Mouse (Mus musculus): ENCODE data around the gene Lemd2. TPM values are rescaled to one million over a fixed set of nuclear protein-coding genes. Genes with fewer than 3 reads are reported as not detected.

Gene Lemd2
- polyA plus RNA-seq (2015; fragmentation: Nextera tagmentation; extraction: Ambion mirVana): 18.0 and 20.8 TPM in 2 replicates

DNA sequence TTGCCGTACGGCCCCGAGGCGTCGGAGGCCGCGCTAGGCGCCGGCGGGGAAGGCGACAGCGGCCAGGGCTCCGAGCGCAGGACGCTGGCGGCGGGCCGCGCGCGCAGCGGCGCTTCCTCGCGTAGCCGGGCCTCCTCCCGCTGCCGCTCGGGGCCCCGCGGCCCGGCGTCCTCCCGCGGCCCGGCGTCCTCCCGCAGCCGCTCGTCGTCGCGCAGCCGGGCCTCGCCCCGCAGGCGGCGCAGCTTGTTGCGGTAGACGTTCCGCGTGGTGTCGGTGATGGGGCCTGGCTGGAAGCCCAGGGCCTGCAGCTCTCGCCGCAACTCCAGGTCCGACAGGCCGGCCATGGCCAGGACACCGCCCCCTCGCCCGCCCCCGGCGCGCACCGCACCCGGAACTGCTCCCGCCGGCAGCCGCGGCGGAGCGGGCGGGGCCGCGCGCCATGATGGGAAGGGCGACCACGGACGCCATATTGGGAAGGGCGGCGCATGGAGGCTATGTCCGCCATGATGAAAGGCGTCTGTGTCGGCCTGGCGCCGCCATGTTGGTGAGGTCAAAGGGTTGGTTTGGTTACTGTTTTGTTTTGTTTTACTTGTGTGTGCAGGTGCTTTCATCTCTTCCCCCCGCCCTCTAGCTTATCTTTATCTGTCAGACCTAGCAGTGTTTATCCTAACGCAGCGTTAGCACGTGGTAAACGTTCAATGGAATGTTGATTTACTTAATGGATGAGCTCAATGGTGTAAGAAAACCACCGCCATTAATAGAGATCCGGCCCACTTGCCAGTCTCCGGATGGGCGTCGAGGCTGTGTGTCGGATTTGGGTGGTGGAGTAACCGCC is at the start of gene Lemd2:
Lemd2 (minus strand) TSS at position 395 of the 835 bp plus-strand sequence.
- H3K4me1 ChIP-seq: peaks cover 20% of the 10 kb centered on the region
- H3K27ac ChIP-seq: peak within 1 kb of the TSS; percentile 93
- peak within 1 kb of the TSS; percentile 98 for H3K9ac ChIP-seq
- no peaks in the 10 kb centered on the region for H3K9me3 ChIP-seq
- H3K36me3 ChIP-seq: peaks cover 33% of the 10 kb centered on the region
- peaks cover 4% of the 10 kb centered on the region; the same call in 1 of the 2 replicates for H3K27me3 ChIP-seq
- peak within 1 kb of the TSS; percentile 86 for H3K4me2 ChIP-seq
- peak; percentile 89 for ATAC-seq (ENCODE audit: insufficient number of reproducible peaks, insufficient read depth, low FRiP score, low TSS enrichment, low read depth)
- H3K4me3 ChIP-seq: peak within 1 kb of the TSS; percentile 95
- WGBS: 6% methylated on average over 64 of the region's 97 CpGs

GRCm38 (mm10) chr17:27251150-27251549 is 46.9 kb upstream of the Lemd2 start:
- Histone ChIP-seq H3K27ac (no peak overlapping the region), H3K9me3 (no peaks in the 10 kb centered on the region), H3K27me3 (peaks cover 1% of the 10 kb centered on the region; the same call in 1 of the 2 replicates), H3K4me2 (no peak overlapping the region), H3K9ac (no peak overlapping the region), H3K4me3 (no peak overlapping the region), H3K36me3 (no peaks in the 10 kb centered on the region), H3K4me1 (no peaks in the 10 kb centered on the region)
- WGBS: 81% methylated on average over 6 of the region's 6 CpGs
- ATAC-seq (ENCODE audit: insufficient number of reproducible peaks, insufficient read depth, low FRiP score, low TSS enrichment, low read depth): no peak

DNA sequence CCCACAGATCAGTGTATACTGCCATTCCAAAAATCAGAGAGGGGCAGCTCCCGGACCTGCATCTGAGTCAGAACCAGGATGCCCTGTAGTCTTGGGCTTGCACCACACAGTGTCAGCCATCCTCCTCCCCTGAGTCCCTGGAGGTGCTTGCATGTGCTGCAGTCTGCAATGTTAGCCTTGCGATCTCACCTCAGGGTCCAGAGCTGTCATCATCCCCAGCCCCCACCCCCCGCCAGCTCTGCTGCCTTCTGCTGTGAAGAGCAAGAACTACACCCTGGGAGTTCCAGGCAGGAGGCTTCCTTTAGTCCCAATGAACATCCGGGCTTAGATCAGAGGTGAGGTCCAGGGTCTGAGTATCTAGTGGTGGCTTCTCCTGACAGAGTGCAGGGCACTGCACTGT is 46.2 kb upstream of the Lemd2 start:
- Histone ChIP-seq H3K9ac (no peak overlapping the region), H3K27me3 (no peaks in the 10 kb centered on the region), H3K27ac (no peak overlapping the region), H3K36me3 (no peaks in the 10 kb centered on the region), H3K4me2 (no peak overlapping the region), H3K9me3 (no peaks in the 10 kb centered on the region), H3K4me3 (no peak overlapping the region), H3K4me1 (no peaks in the 10 kb centered on the region; the same call in 1 of the 2 replicates)
- 25% methylated on average over 4 of the region's 4 CpGs for WGBS
- ATAC-seq (ENCODE audit: insufficient number of reproducible peaks, insufficient read depth, low FRiP score, low TSS enrichment, low read depth): no peak

DNA sequence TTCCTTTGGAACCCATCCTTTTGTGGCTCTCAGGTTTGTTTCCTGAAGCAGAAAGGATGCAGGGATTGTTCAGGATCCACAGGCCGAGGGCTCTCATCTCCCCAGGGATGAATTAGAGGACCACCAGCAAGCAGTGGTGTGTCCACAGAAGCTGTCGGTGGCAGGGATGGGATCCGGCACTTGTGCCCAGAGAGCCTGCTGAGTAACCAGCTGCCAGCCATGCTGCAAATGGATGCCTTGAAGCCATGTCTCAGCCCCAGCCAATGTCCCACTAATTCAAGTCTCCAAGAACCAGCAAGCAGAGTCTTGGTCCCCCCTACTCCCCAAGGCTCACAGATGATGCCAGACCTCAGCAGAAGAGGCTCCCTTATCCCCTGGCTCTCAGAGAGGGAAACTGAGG is 44.8 kb upstream of the Lemd2 start:
- H3K9ac ChIP-seq: no peak overlapping the region
- H3K4me3 ChIP-seq: no peak overlapping the region
- no peak overlapping the region for H3K27ac ChIP-seq
- H3K4me2 ChIP-seq: no peak overlapping the region
- peaks cover 4% of the 10 kb centered on the region; the same call in 1 of the 2 replicates for H3K4me1 ChIP-seq
- H3K36me3 ChIP-seq: no peaks in the 10 kb centered on the region
- H3K27me3 ChIP-seq: no peaks in the 10 kb centered on the region
- WGBS: 71% methylated on average over 3 of the region's 3 CpGs
- ATAC-seq (ENCODE audit: insufficient number of reproducible peaks, insufficient read depth, low FRiP score, low TSS enrichment, low read depth): no peak
- H3K9me3 ChIP-seq: no peaks in the 10 kb centered on the region

DNA sequence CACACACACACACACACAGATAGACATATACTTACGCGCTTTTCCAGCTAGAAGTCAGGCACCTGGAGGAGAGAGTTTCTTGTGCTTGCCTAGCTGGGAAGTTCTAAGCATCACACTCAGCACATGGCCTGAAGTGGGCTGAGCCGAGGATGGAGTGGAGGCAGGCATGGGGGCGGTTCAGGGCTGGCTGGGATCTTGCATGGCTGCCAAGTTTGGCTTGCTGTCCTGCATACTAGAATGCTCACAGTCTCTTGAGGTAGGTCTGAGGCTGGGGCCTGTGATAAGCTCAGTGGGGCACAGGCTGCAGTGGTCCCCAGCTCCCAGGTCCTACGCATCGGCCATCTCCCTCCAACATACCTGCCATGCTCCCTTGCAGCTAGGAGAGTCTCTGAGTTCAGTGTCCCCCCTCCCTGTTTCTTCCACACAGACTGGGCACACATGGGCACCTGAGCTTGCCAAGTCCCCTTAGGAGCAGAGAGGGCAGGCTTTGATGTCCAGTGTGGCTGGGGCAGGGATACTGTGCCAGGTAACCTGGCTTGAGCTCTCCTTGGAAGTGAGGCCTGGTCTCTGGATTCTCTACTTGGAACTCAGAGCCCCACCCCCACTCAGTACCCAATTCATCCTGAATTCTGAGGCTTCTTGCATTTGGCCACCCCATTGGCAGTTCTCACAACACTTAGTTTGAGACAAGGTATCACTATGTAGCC is 43.6 kb upstream of the Lemd2 start:
- Histone ChIP-seq H3K27me3 (no peaks in the 10 kb centered on the region), H3K4me1 (peaks cover 4% of the 10 kb centered on the region; the same call in 1 of the 2 replicates), H3K36me3 (no peaks in the 10 kb centered on the region), H3K27ac (no peak overlapping the region), H3K4me2 (no peak overlapping the region), H3K9ac (no peak overlapping the region), H3K9me3 (no peaks in the 10 kb centered on the region), H3K4me3 (no peak overlapping the region)
- WGBS: 86% methylated on average over 6 of the region's 6 CpGs
- no peak for ATAC-seq (ENCODE audit: insufficient number of reproducible peaks, insufficient read depth, low FRiP score, low TSS enrichment, low read depth)

- Histone ChIP-seq H3K36me3 (no peaks in the 10 kb centered on the region), H3K27me3 (no peaks in the 10 kb centered on the region), H3K4me1 (peaks cover 15% of the 10 kb centered on the region), H3K9ac (no peak overlapping the region), H3K4me3 (no peak overlapping the region), H3K27ac (no peak overlapping the region; the same call in 1 of the 2 replicates), H3K9me3 (no peaks in the 10 kb centered on the region), H3K4me2 (no peak overlapping the region)
- 77% methylated on average over 10 of the region's 10 CpGs for WGBS
- no peak for ATAC-seq (ENCODE audit: insufficient number of reproducible peaks, insufficient read depth, low FRiP score, low TSS enrichment, low read depth)
Measured at GRCm38 (mm10) chr17:27245851-27246381, 41.6 kb upstream of the Lemd2 start.

DNA sequence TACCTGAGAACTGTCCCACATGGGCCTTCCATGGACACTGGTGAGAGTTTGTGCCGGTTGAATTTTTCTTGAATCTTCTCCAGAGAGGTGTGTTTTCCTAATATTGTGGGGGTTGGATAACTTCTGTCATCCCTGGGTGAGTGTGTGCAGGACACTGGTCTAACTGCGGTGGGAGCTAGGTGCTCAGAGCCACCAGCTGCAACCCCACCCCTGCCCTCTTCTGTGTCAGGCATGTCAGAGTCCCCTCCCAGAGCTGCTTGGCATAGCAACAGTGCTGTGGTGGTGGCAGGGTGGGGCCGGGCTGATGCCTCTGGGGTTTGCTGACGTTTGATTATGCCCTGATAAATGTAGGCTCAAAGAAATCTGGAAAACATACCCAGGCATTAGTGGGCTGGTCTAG is 40.6 kb upstream of the Lemd2 start:
- H3K27me3 ChIP-seq: no peaks in the 10 kb centered on the region
- peaks cover 24% of the 10 kb centered on the region for H3K4me1 ChIP-seq
- H3K4me2 ChIP-seq: no peak overlapping the region
- no peak overlapping the region for H3K4me3 ChIP-seq
- no peaks in the 10 kb centered on the region for H3K36me3 ChIP-seq
- 65% methylated on average over 4 of the region's 4 CpGs for WGBS
- H3K27ac ChIP-seq: no peak overlapping the region
- ATAC-seq (ENCODE audit: insufficient number of reproducible peaks, insufficient read depth, low FRiP score, low TSS enrichment, low read depth): no peak
- H3K9me3 ChIP-seq: no peaks in the 10 kb centered on the region
- H3K9ac ChIP-seq: no peak overlapping the region

DNA sequence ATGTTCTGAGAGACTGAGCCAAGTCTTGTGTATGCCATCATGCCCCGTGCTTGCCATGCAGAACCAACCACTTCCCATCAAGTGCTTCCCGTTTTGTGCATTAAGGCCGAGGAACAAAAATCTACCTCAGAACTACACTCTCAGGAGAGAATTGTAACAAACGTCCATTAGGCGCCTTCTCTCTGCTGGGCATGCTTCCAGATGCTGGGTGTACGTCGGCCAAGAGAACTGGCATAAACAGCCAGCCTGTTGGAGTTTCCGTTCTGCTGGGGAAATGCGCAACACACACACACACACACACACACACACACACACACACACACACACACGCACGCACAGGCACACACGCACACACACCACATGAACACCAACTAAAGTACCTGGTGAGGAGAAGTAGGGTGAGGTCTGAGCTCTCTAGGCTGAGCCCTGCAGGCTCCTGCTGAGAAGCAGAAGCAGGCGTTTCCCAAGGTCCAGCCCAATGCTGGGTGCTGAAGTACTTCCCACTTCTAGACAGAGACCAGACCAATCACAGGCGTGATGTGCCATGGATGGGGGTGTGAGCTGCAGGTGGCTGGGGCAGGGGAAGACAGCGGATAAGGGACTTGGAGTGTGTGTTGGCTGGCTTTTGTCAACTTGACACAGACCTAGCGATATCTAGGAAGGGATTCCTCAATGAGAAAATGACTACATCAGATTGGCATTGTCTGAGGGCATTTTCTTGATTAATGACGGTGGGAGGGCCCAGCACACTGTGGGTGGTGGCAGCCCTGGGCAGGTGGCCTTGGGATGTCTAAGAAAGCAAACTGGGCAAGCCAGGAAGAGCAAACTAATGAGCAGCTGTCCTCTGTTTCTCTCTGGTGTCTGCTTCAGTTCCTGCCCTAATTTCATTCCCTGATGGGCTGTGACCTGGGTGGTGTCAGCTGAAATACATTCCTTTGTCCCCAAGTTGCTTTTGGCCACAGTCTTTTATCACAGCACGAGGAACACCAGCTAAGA is 38.2 kb upstream of the Lemd2 start:
- no peak overlapping the region for H3K9ac ChIP-seq
- 62% methylated on average over 18 of the region's 18 CpGs for WGBS
- peaks cover 25% of the 10 kb centered on the region for H3K4me1 ChIP-seq
- H3K27ac ChIP-seq: peak overlapping the region; percentile 16; the same call in 1 of the 2 replicates
- ATAC-seq (ENCODE audit: insufficient number of reproducible peaks, insufficient read depth, low FRiP score, low TSS enrichment, low read depth): no peak
- no peaks in the 10 kb centered on the region for H3K27me3 ChIP-seq
- H3K4me2 ChIP-seq: no peak overlapping the region
- no peak overlapping the region for H3K4me3 ChIP-seq
- no peaks in the 10 kb centered on the region for H3K9me3 ChIP-seq
- H3K36me3 ChIP-seq: no peaks in the 10 kb centered on the region

DNA sequence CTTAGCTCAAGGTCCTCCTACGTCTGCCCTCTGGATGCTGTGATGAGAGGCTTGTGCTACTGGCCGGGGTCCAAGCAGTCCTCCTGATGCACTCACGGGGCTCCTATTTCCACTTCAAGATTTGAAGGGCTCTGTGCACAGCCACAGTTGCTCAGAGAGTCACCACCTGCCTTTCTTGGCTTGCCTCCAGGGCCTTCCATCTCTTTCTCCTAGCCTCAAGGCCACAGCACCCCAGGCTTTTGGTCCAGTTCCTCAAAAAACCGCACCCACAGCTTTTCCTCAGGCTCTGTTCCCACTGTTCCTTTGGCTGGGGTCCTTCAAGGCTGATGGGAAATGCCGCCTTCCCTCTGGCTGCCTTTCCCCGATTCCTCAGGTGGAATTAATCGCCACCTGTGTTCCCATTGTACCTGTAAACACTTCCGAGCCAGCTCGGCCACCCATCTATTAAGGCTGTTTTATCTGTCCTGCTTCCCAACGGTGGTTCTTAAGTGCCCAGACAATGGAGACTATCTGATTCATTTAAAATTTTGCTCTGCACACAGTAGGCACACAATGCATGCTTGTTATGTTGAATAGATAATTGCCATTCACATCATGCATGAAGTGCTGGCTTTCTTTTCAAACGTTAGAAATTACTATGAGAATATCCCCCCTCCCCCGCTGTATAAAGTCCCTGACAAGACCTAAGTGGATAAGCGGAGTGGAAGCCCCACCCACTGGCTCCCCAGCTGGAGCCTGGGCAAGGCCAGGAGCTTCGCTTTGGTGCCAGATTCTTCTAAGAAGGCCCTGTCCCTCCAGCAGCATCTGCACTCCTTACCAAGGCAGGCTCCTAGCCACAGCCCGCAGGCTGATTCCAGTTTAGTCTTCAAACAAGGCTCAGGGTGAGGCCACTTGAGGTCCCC is 36.5 kb upstream of the Lemd2 start:
- no peak overlapping the region for H3K9ac ChIP-seq

GRCm38 (mm10) chr17:27239941-27240340 is 35.7 kb upstream of the Lemd2 start:
- Histone ChIP-seq H3K4me2 (no peak overlapping the region), H3K9me3 (no peaks in the 10 kb centered on the region), H3K27me3 (0 out of 2 replicates have a peak, but pooled peaks cover 3% of the 10 kb centered on the region), H3K27ac (no peak overlapping the region; the same call in 1 of the 2 replicates), H3K9ac (no peak overlapping the region), H3K4me1 (peaks cover 21% of the 10 kb centered on the region), H3K4me3 (no peak overlapping the region), H3K36me3 (no peaks in the 10 kb centered on the region)
- no peak for ATAC-seq (ENCODE audit: insufficient number of reproducible peaks, insufficient read depth, low FRiP score, low TSS enrichment, low read depth)
- 74% methylated on average over 5 of the region's 5 CpGs for WGBS

More for the DNA sequence above, 36.5 kb upstream of the Lemd2 start:
- Histone ChIP-seq H3K4me1 (peaks cover 25% of the 10 kb centered on the region), H3K36me3 (no peaks in the 10 kb centered on the region), H3K9me3 (no peaks in the 10 kb centered on the region), H3K27ac (0 out of 2 replicates have a peak overlapping the region, but pooled peaks have one; percentile 16), H3K4me2 (no peak overlapping the region), H3K27me3 (no peaks in the 10 kb centered on the region), H3K4me3 (no peak overlapping the region)
- ATAC-seq (ENCODE audit: insufficient number of reproducible peaks, insufficient read depth, low FRiP score, low TSS enrichment, low read depth): 0 out of 2 replicates have a peak, but pooled peaks have one; percentile 6
- WGBS: 32% methylated on average over 15 of the region's 15 CpGs

Measured in embryonic facial prominence, embryonic 13.5 days (tissue).